Mouse (Mus musculus): Measurements from ENCODE around the gene Sirt7. TPM values are rescaled to one million over a fixed set of nuclear protein-coding genes. Genes with fewer than 3 reads are reported as not detected.

Gene Sirt7
- total RNA-seq, 1 experiment, result 29.4 TPM

DNA sequence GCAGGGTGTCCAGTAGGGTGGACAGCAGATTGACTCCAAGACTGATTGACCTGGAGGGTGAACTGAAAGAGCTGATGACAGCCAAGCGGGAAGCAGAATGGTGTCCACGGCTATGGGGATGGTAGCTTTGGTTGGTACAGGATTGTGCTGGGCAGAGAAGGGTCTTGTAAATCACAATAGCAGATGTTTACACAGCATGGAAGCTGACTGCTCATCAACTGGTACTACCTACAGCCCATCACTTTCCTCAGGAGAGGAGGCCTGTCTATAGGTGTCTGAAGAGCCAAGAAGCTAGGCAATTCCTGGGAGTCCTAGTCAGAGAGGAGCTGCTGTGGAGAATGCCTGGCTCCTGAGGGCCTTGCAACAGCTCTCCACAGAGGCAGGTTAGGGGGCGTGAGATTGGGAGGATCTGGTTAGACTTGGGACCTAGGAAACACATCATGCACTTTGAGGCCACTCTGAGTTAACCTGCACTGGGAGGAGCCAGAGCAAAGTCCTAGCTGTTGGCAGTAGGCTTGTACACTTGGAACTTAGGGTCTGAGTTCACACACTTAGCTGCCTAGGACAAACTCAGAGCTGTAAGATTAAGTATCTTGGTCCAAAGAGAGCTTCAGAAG, 48.6 kb downstream of the Sirt7 start:
- no peak for DNase-seq (ENCODE audit: low read depth, low spot score)
- Histone ChIP-seq H3K4me1 (ENCODE audit: control insufficient read depth in 2 of 2, insufficient read depth in 2 of 2, low read length in 2 of 2, poor library complexity in 1 of 2) (peaks cover 0 to 24% of the 10 kb centered on the region in 2 experiments; a peak in 2 of 4 replicates), H3K27ac (ENCODE audit: insufficient read depth, low read depth, low read length, poor library complexity, severe bottlenecking) (no peak overlapping the region), H3K4me3 (ENCODE audit: insufficient read depth in 1 of 2, low read depth in 1 of 2, low read length in 2 of 2, poor library complexity in 1 of 2, severe bottlenecking in 1 of 2) (no peak overlapping the region), H3K36me3 (ENCODE audit: control insufficient read depth, insufficient read depth, low read length, poor library complexity, severe bottlenecking) (peaks cover 28% of the 10 kb centered on the region), H3K9ac (ENCODE audit: insufficient read depth, low read depth, low read length, poor library complexity, severe bottlenecking) (no peak overlapping the region), H3K9me3 (ENCODE audit: control insufficient read depth, insufficient read depth, low read depth, low read length) (no peaks in the 10 kb centered on the region)
- in situ Hi-C loops (cut with MboI; ENCODE audit: low sequenced_read_pairs in 2 of 2, unreplicated experiment in 2 of 2), result no loop called here
- TF ChIP-seq CHD2 (IDR thresholded peaks at IDR 0.05; ENCODE audit: low read depth, low read length), result no peak
- TF ChIP-seq MAFK (IDR thresholded peaks at IDR 0.05; ENCODE audit: insufficient read depth, low read depth, low read length), result no peak
- no peak for TF ChIP-seq HCFC1 (IDR thresholded peaks at IDR 0.05; ENCODE audit: borderline replicate concordance, insufficient read depth, low read length)
- TF ChIP-seq ZC3H11A (IDR thresholded peaks at IDR 0.05; ENCODE audit: borderline replicate concordance, low read depth, low read length), result no peak
- TF ChIP-seq ZNF384 (IDR thresholded peaks at IDR 0.05; ENCODE audit: low read depth, low read length), result no peak

DNA sequence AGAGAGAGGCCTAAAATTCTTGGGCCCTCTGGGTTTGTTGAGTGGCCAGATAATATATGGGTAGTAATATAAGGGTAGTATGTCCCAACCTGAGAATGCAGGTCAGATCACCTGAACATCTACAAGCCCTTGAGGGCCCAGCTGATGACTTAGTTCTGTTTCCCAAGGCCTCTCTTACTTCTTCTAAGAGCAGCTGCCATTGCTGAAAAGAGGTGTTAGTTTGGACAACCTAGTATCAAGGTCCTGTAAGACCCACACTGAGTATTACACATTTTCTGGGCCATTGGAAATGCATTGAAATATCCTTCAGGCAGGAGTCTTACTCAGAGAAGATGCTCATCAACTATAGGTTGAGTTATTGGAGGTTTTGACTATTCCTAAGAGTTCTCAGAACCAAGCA, 49.1 kb downstream of the Sirt7 start:
- TF ChIP-seq CHD2 (IDR thresholded peaks at IDR 0.05; ENCODE audit: low read depth, low read length) (no peak), ZNF384 (IDR thresholded peaks at IDR 0.05; ENCODE audit: low read depth, low read length) (no peak), MAFK (IDR thresholded peaks at IDR 0.05; ENCODE audit: insufficient read depth, low read depth, low read length) (no peak), HCFC1 (IDR thresholded peaks at IDR 0.05; ENCODE audit: borderline replicate concordance, insufficient read depth, low read length) (no peak), ZC3H11A (IDR thresholded peaks at IDR 0.05; ENCODE audit: borderline replicate concordance, low read depth, low read length) (no peak)
- Histone ChIP-seq H3K4me3 (ENCODE audit: insufficient read depth in 1 of 2, low read depth in 1 of 2, low read length in 2 of 2, poor library complexity in 1 of 2, severe bottlenecking in 1 of 2) (no peak overlapping the region), H3K9ac (ENCODE audit: insufficient read depth, low read depth, low read length, poor library complexity, severe bottlenecking) (no peak overlapping the region), H3K27ac (ENCODE audit: insufficient read depth, low read depth, low read length, poor library complexity, severe bottlenecking) (no peak overlapping the region), H3K36me3 (ENCODE audit: control insufficient read depth, insufficient read depth, low read length, poor library complexity, severe bottlenecking) (peaks cover 34% of the 10 kb centered on the region), H3K4me1 (ENCODE audit: control insufficient read depth in 2 of 2, insufficient read depth in 2 of 2, low read length in 2 of 2, poor library complexity in 1 of 2) (peaks cover 1 to 27% of the 10 kb centered on the region in 2 experiments; a peak in 2 of 4 replicates), H3K9me3 (ENCODE audit: control insufficient read depth, insufficient read depth, low read depth, low read length) (no peaks in the 10 kb centered on the region)
- no peak for DNase-seq (ENCODE audit: low read depth, low spot score)
- in situ Hi-C loops (cut with MboI; ENCODE audit: low sequenced_read_pairs in 2 of 2, unreplicated experiment in 2 of 2), result no loop called here

DNA sequence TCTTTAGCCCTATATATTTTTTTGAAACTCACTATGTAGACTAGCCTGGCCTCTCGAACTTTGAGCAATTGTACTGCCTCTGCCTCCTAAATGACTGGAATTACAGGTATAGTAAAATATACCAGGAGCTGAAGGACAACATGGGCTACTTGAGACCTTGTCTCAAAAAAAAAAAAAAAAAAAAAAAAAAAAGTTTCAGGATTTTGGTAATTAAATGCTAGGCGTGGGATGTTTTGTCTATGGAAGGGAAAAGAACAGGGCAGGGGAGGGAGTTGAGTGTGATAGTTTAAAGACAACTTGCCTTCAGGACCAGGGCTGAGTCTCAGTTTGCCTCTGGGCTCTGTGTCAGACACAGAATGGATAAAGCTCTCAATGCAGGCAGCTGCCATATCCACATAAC, 50.0 kb downstream of the Sirt7 start:
- H3K27ac ChIP-seq (ENCODE audit: insufficient read depth, low read depth, low read length, poor library complexity, severe bottlenecking), result no peak overlapping the region
- DNase-seq (ENCODE audit: low read depth, low spot score), result no peak
- no peaks in the 10 kb centered on the region for H3K9me3 ChIP-seq (ENCODE audit: control insufficient read depth, insufficient read depth, low read depth, low read length)
- TF ChIP-seq MAFK (IDR thresholded peaks at IDR 0.05; ENCODE audit: insufficient read depth, low read depth, low read length) (no peak), ZC3H11A (IDR thresholded peaks at IDR 0.05; ENCODE audit: borderline replicate concordance, low read depth, low read length) (no peak), HCFC1 (IDR thresholded peaks at IDR 0.05; ENCODE audit: borderline replicate concordance, insufficient read depth, low read length) (no peak), CHD2 (IDR thresholded peaks at IDR 0.05; ENCODE audit: low read depth, low read length) (no peak), ZNF384 (IDR thresholded peaks at IDR 0.05; ENCODE audit: low read depth, low read length) (peak; percentile 57; the same call in 1 of the 2 replicates)
- no peak overlapping the region for H3K4me3 ChIP-seq (ENCODE audit: insufficient read depth in 1 of 2, low read depth in 1 of 2, low read length in 2 of 2, poor library complexity in 1 of 2, severe bottlenecking in 1 of 2)
- peaks cover 39% of the 10 kb centered on the region for H3K36me3 ChIP-seq (ENCODE audit: control insufficient read depth, insufficient read depth, low read length, poor library complexity, severe bottlenecking)
- no peak overlapping the region for H3K9ac ChIP-seq (ENCODE audit: insufficient read depth, low read depth, low read length, poor library complexity, severe bottlenecking)
- in situ Hi-C loops (cut with MboI; ENCODE audit: low sequenced_read_pairs in 2 of 2, unreplicated experiment in 2 of 2), result no loop called here
- peaks cover 1 to 24% of the 10 kb centered on the region in 2 experiments; a peak in 2 of 4 replicates for H3K4me1 ChIP-seq (ENCODE audit: control insufficient read depth in 2 of 2, insufficient read depth in 2 of 2, low read length in 2 of 2, poor library complexity in 1 of 2)

DNA sequence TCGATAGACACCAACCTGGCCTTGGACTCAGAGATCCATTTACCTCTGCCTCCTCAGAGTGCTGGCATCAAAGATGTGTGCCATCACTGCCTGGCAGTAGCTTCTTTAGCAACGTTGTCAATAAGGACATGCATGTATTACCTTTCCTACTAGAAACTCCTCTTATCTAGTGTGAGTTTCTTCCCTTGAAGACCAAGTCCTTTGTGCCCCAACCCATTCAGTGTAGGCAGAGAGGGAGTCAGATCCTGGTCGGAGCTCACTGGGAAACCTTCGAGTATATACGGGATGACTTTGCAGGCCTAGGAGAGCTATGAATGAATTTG, 50.8 kb downstream of the Sirt7 start:
- peaks cover 34% of the 10 kb centered on the region for H3K36me3 ChIP-seq (ENCODE audit: control insufficient read depth, insufficient read depth, low read length, poor library complexity, severe bottlenecking)
- H3K27ac ChIP-seq (ENCODE audit: insufficient read depth, low read depth, low read length, poor library complexity, severe bottlenecking), result no peak overlapping the region
- peak overlapping the region; percentile 48 for H3K9ac ChIP-seq (ENCODE audit: insufficient read depth, low read depth, low read length, poor library complexity, severe bottlenecking)
- H3K9me3 ChIP-seq (ENCODE audit: control insufficient read depth, insufficient read depth, low read depth, low read length), result no peaks in the 10 kb centered on the region
- no peak for DNase-seq (ENCODE audit: low read depth, low spot score)
- peak overlapping the region; percentile 76 to 85 for H3K4me3 ChIP-seq (ENCODE audit: insufficient read depth in 1 of 2, low read depth in 1 of 2, low read length in 2 of 2, poor library complexity in 1 of 2, severe bottlenecking in 1 of 2)
- peaks cover 1 to 18% of the 10 kb centered on the region in 2 experiments; a peak in 2 of 4 replicates for H3K4me1 ChIP-seq (ENCODE audit: control insufficient read depth in 2 of 2, insufficient read depth in 2 of 2, low read length in 2 of 2, poor library complexity in 1 of 2)
- in situ Hi-C loops (cut with MboI; ENCODE audit: low sequenced_read_pairs in 2 of 2, unreplicated experiment in 2 of 2), result no loop called here
- no peak for TF ChIP-seq CHD2 (IDR thresholded peaks at IDR 0.05; ENCODE audit: low read depth, low read length)
- no peak for TF ChIP-seq ZNF384 (IDR thresholded peaks at IDR 0.05; ENCODE audit: low read depth, low read length)
- TF ChIP-seq HCFC1 (IDR thresholded peaks at IDR 0.05; ENCODE audit: borderline replicate concordance, insufficient read depth, low read length), result no peak
